Mouse (Mus musculus): Measurements from ENCODE around the gene AA467197.

GRCm38 (mm10) chr2:122587861-122588519 lies 48.8 kb upstream of the AA467197 start:
- TF ChIP-seq CTCF (IDR thresholded peaks at IDR 0.05; ENCODE audit: borderline replicate concordance, control insufficient read depth, extremely low read depth, insufficient read depth, low read length, poor library complexity) (no peak), POLR2A (IDR thresholded peaks at IDR 0.05; ENCODE audit: control insufficient read depth, extremely low read depth, insufficient read depth, low read length, poor library complexity) (no peak)
